Mouse (Mus musculus) gastrocnemius, postnatal 10 days (tissue): ENCODE measurements around the gene Gpc2. TPM values are rescaled to one million over a fixed set of nuclear protein-coding genes. Genes with fewer than 3 reads are reported as not detected.
A peak's percentile ranks its signal among the peaks of the same experiment; 100 is the strongest.

Experiments
- DNase-seq: peaks from one replicate; pipeline ENCODE4 v3.0.0; 2021; ENCODE audit warnings: mixed read lengths
- total RNA-seq, 2 experiments: library from RNA; stranded (reverse); gene quantifications; 2 replicates each; pipeline ENCODE4 v1.2.3; 2021

Gpc2 gene
- total RNA-seq, 2 experiments from 2014 or later = 0.35 to 0.88 TPM

- no peak for DNase-seq
Measured at GRCm38 (mm10) chr5:138262001-138262400, 17.8 kb downstream of the Gpc2 start.

GRCm38 (mm10) chr5:138260834-138261233 is 19.0 kb downstream of the Gpc2 start:
- DNase-seq = no peak

- no peak for DNase-seq
Measured at GRCm38 (mm10) chr5:138260051-138260450, 19.8 kb downstream of the Gpc2 start.

DNA sequence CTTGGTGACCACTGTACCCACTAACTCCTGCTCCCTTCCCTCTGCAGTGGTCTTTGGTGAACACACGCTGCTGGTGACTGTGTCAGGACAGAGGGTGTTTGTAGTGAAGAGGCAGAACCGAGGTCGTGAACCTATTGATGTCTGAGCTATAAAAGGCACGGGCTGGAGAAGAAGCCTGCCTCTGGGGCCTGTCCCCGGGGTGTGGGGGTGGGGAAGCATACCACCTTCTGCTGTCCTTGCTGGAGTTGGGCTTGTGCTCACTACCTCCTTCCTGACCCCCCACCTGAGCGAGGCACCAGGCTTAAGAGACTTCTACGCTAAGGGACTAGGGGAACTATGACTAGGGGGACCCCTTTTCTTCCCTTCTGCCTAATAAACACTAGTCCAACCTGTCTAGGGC is 20.8 kb downstream of the Gpc2 start:
- DNase-seq = no peak

DNA sequence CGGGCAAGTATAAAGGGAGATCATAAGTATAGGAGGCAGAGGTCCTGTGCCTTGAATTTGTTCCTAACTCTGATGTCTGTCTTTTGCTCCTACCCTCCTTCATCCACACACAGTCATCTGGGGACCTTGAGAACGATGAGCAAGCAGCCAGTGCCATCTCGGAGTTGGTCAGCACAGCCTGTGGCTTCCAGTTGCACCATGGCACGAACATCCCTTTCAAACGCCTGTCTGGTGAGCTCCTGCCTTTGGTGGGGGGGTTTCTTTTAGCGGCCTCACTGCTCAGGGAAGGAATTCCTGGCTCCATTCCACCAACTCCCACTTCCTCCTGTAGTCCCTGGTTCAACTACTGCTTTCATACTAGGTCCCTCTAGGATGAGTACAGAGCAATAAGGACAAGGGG is 21.3 kb downstream of the Gpc2 start:
- DNase-seq = no peak

GRCm38 (mm10) chr5:138258078-138258477 is 21.7 kb downstream of the Gpc2 start:
- no peak for DNase-seq

- no peak for DNase-seq
Measured at GRCm38 (mm10) chr5:138257585-138257978, 22.2 kb downstream of the Gpc2 start.

DNA sequence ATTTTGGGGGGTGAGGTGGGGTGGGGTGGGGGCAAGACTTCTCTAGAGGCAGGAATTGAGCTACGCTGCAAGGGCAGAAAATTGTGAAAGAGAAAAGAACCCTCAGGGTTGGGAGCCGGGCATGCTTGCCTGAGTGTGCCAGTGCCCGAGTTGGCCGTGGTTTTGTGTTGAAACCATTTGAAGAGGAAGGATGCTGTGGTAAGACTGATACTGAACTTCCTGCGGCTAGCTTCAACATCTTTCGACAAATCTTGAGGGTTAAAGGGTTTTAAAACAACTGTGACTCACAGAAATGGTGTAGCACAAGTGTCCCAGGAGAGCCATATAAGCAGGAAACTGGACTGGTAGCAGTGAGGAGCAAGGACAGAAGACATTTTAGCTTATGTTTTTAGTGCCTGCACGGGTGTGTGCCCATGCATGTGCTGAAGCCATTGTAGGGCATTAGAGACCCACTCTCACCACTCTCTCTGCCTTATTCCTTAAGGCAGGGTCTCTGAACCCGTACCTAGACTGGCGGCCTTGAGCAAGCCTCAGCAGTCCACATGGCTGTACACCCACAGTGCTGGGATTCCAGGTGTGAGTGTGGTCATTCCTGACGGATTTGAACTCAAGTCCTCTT is 22.7 kb downstream of the Gpc2 start:
- DNase-seq = no peak

DNA sequence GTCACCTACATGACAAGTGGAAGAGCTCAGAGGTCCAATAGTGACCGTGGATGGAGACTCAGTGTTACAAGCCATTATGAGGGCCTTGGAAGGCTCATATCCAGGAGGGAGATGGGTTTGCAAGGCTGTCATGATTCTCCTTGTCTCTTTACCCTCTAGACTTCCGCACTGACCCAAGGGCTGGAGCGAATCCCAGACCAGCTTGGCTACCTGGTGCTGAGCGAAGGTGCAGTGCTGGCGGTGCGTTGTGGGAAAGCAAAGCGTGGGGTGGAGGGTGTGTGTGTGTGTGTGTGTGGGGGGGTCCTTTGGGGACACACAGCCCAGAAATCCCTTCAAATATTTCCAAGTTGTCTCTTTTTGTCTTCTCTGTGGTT is 23.7 kb downstream of the Gpc2 start:
- no peak for DNase-seq

- peak; percentile 84 for DNase-seq
Measured at GRCm38 (mm10) chr5:138255353-138256093, 24.3 kb downstream of the Gpc2 start, which contains the start of gene Lamtor4. TSS of gene Lamtor4 (plus strand) at chr5:138255482.

GRCm38 (mm10) chr5:138253061-138253460 is 26.7 kb downstream of the Gpc2 start:
- DNase-seq = no peak

DNA sequence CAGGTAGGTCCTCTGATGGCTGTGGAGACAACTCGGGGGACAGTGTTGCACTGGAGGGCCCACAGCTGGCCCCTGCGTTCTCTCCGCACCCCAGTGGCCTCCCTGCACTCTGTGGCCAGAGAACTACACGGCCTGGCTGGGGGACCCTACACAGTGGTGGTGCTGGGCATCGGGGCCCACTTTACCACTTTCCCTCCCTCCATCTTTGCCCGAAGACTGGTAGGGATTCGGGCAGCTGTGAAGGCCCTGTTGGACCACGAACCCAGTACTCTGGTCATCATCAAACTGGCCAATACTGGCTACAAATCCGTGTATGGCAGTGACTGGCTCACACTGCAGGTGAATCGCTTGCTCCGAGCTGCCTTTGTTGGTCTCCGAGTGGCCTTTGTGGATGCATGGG is 28.7 kb downstream of the Gpc2 start:
- no peak for DNase-seq

DNA sequence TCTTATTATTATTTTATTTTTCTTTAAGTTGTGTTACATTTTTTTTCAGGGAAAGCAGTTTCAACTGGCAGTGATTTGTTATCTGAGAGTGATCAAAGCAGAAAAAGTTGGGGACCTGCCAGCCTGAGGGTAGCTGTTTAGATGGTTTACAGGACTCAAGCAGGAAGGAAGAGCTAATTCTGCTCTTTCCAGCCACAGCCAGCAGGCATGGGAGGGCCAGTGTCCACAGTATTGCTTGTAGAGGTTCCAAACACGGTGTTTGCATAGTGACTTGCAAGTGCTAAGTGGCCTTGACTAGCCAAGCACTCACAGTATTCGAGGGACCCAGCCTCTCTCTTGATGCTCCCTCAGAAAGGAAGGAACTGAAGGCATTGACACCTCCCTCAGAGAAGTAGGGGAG is 38.3 kb downstream of the Gpc2 start:
- DNase-seq = no peak

- DNase-seq = no peak
Measured at GRCm38 (mm10) chr5:138234224-138234623, 45.6 kb downstream of the Gpc2 start.

DNA sequence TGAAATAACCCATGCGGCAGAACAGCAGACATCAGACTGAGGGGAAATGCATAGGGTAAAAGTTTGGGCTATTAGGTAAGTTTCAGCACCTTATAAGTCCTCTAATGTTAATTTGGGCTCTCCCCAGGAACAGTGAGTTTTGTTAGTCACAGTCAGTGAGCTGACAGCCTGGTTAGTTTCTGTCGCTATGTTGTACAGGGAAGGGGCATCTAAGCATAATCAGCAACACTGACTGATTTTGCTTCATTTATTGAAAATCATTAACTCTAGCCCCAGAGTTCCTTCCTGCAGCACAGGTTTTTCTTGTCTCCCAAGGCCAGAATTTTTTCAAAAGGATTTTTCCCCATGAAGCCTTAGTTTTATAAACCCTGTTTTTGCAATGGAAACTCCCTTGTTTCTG is 46.0 kb downstream of the Gpc2 start:
- DNase-seq = no peak

GRCm38 (mm10) chr5:138229511-138229910 is 50.3 kb downstream of the Gpc2 start:
- no peak for DNase-seq

DNA sequence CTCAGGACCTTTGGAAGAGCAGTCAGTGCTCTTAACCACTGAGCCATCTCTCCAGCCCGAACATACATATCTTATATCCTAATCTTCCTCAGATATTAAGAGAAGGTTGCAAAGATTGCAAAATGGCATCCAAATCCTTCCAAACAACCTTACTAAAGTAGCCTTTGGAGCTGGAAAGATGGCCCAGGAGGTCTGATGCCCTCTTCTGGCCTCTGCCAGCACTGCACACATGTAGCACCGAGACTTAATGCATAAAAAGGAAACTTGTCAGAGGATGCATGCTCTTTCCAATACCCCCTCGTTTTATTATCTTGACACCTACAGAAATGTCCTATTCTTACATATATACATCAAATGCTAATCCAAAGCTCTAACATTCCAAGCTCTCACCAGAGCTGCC is 51.8 kb downstream of the Gpc2 start:
- DNase-seq = peak; percentile 24

- no peak for DNase-seq
Measured at GRCm38 (mm10) chr5:138227367-138227766, 52.4 kb downstream of the Gpc2 start.

DNA sequence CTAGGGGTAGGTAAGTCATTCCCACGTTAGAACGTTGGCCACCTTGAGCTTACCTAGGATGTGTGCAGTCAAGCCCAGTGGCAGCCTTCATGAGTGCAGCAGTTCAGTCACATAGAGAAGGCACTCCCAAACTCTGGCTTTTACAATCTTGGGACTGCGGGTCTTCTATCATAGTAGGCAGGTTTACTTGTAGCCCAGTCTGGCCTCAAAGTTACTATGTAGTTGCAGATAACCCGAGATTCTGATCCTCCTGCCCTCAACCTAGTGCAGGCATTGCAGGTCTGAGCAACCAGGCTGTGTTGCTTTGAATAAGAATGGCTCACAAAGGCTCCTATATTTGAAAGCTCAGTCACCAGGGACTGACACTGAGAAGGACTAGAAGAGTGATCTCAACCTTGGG is 53.3 kb downstream of the Gpc2 start:
- DNase-seq = no peak

DNA sequence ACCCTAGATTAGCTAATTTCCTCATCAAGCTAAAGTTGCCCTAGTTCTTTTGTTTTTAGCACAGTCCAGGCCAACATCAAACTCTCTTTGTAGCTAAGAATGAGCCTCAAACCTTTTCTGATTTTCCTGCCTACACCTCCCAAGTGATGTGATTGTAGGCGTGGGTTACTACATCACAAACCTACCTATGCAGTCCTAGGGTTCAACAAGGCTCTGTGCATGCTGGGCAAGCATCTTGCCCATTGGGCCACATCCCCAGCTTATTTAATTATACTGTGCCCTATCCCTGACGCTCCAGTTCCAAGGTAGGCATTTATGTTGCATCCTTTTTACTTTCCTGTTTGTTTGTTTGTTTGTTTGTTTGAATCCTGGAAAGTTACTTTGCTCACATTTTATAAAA is 54.1 kb downstream of the Gpc2 start, which contains the start of gene Nxpe5:
Gene Nxpe5 (plus strand): TSS at position 199 of the 400 bp plus-strand sequence.
- no peak for DNase-seq
